Mouse (Mus musculus) bone marrow, adult 2 months (tissue): ENCODE data around the gene Hivep3.

Experiments
- CTCF ChIP-seq: fragments of 200-500 bp; IDR thresholded peaks from 2 replicates; pipeline ENCODE4 v1.5.1; 2011; ENCODE audit warnings: low read length, control low read depth; ENCODE audit not compliant: control insufficient read depth, insufficient read depth
- POLR2A ChIP-seq: fragments of 200-500 bp; IDR thresholded peaks from 2 replicates; pipeline ENCODE4 v1.6.1; 2011; ENCODE audit warnings: low read depth, mild to moderate bottlenecking, control low read depth, low read length, borderline replicate concordance; ENCODE audit not compliant: control insufficient read depth

DNA sequence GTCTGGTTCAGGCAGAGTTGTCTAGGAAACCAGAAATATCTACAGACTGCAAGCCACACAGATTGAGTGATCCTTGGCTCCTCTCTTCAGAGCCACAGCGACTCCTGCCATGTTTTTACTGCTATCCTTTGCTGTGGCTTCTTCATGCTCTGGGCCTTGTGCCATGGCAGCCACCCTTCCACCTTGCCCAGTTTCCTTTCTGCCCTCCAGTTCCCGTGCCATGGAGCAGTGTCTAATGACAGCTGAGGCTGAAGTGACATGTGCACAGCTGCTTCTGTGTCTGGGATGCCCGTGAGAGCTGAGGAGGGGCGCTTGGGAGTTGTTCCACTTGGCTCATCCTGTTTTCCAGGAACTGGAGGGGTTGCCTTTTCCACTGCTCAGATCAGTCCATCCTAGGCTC lies 127.4 kb downstream of the Hivep3 start:
- TF ChIP-seq POLR2A (no peak), CTCF (no peak)
